Mouse (Mus musculus): ENCODE measurements at regions not wholly inside any gene's neighbourhood (a gene's known extent, or its start where the extent isn't known, plus 50 kb on each side); places are given as distances from the start of the nearest gene placed in this dataset.

DNA sequence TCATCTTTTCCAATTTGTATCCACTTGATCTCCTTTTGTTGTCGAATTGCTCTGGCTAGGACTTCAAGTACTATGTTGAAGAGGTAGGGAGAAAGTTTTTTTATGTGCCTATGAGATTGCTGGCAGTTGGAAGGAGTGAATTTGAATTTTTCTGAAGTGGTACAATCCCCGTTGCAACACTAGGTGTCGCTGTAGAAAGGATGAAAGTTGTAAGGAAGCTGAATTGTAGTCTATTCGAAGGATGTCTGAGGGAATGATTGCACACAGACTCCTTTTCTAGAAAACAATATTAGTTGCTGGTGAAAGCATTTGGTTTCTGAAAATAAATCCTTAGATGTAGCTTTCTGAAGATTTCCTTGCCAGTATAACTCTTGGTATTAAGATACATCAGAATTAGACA, 54.6 kb upstream of the Selenop start:
- TF ChIP-seq POLR2A (IDR thresholded peaks at IDR 0.05; ENCODE audit: borderline replicate concordance, insufficient read depth, low read length) (no peak), CTCF (IDR thresholded peaks at IDR 0.05; ENCODE audit: borderline replicate concordance, insufficient read depth, low read depth, low read length) (no peak)
